Mouse (Mus musculus) Patski (cell line): ENCODE results near the gene Foxa2. TPM values are rescaled to one million over a fixed set of nuclear protein-coding genes. Genes with fewer than 3 reads are reported as not detected.

Source experiments
- ATAC-seq: fragments of 100-300 bp; one replicate; pipeline ENCODE4 v1.8.0; 2021
- CTCF ChIA-PET: fragments of 350-600 bp; sonication (Branson Sonifier 250); formaldehyde crosslinking; loops from one replicate; lab custom pipeline; 2022; ENCODE audit warnings: inconsistent platforms; lab: Charles Lee
- POLR2A ChIA-PET: fragments of 350-600 bp; sonication (Branson Sonifier 250); formaldehyde crosslinking; loops from one replicate; lab custom pipeline; 2022; ENCODE audit warnings: antibody characterized with exemption, inconsistent platforms; lab: Charles Lee
- DNase-seq: peaks from one replicate; pipeline ENCODE4 v3.0.0-alpha.2; 2011; ENCODE audit warnings: low read depth, low spot score
- H3K27me3 ChIP-seq: fragments of 371-371 bp; one replicate; pipeline ENCODE4 v1.5.1; 2021
- CTCF ChIP-seq: fragments of 100-300 bp; IDR thresholded peaks from one replicate; pipeline ENCODE4 v1.5.1; 2021
- in situ Hi-C: fragments of 300-500 bp; cut with MboI; formaldehyde crosslinking; loops from 3 replicates; pipeline ENCODE4 v1.11.1; 2018; ENCODE audit warnings: low pct_unique_long_range_greater_than_20kb, mixed read lengths
- polyA plus RNA-seq: library from polyadenylated mRNA; unstranded; gene quantifications from one replicate; pipeline ENCODE4 v1.2.3, GENCODE M21; 2021

The Foxa2 gene
- polyA plus RNA-seq, 1 experiment from 2014 or later = 3.0 TPM

DNA sequence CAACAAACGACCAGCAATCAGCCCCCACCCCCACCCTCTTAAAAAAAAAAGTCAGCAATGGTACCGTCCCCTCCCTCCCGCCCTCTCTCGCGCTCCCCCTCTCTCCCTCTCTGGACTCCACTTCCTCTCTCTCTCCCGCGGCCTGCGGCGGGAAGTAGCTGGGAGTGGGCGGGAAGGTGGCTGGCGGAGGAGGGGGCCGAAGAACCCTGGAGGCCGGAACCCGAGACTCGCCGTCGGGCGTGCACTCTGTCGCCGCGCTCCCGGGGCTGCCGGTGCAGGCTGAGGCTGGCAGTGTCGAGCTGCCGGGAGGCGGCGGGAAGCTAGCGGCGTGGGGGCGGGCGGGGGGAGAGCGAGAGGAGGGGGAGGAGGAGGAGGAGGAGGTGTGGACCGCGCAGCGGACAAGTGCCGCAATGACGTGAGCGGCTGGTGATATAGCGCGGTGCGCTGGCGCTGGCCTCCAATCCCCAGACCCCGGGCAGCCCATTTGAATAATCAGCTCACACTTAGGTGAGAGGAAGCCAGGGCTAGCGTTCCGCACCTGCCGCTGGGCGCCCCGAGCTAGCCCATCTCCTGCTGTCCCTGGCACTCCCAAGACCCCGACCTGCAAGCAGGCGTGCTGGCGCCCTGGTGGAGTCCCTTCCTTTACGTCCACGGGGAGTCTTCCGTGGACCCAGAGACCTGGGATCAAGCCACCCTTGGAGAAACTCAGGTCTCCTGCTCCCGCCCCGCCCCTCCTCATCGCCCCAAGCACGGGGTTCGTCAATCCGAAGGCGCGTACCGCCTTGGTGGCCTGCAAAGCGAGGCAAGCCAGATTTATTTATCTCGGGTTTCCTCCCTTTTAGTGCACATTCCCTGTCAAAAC is 601 bp downstream of the Foxa2 start:
- no peak for TF ChIP-seq CTCF
- POLR2A ChIA-PET = no interaction called here
- no peak for DNase-seq
- in situ Hi-C loops = loop anchor here (5.0 to 10.0 kb wide), 2 partner anchors 201 to 244 kb away; no protein-coding TSS in a partner anchor
- no peak for ATAC-seq
- CTCF ChIA-PET = no interaction called here
- H3K27me3 ChIP-seq = peaks cover 50% of the 10 kb centered on the region

DNA sequence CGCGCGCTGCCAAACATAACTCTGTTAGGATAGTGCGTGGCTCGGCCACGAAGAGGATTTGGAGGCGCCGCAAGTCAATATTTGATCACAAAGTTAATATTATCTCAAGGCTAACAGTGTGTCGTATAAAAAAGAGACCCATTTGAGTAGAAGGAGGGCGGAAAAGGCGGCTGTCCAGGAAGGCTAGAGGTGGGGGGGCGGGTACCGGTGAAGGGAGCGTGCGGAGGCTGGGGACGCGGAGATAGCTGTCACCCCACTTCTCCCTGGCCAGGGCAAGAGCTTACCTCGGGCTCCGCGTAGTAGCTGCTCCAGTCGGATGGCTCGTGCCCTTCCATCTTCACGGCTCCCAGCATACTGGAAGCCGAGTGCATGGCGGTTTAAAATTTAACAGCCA is 1.2 kb downstream of the Foxa2 start:
- in situ Hi-C loops = loop anchor here (5.0 to 10.0 kb wide), 2 partner anchors 201 to 243 kb away; no protein-coding TSS in a partner anchor
- no peak for TF ChIP-seq CTCF
- peaks cover 48% of the 10 kb centered on the region for H3K27me3 ChIP-seq
- CTCF ChIA-PET = no interaction called here
- DNase-seq (no peak), ATAC-seq (no peak)
- POLR2A ChIA-PET = no interaction called here

DNA sequence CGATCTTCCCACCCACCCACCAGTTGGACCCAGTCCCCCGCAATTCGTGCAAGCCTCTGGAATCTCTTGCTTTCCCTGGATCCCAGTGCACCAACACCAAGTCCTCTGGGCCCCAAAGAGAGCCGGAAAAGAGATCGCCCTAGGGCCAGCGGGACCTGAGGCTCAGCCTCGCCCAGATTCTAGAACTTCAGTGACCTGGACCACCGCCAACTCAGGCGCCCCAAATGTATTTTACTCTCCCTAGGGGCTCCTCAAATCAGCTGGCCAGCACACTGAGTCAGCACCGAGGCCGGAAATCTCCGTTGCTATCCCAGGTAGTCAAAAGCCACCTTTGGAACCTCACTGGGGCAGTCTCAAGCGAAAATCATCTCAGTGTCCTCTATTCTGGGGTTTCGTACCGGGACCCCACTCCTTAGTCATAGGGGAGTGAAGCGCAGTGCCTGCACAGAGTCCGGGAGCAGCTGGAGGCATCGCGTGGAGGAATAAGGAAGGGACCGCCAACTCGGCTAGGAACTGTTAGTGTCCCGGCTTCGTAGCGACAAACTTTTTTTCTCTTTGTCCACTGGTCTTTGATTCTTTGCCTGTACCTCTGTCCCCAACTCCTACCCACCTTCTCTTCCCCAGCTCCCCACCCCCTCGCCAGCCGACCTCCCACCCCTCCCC is 1.8 kb downstream of the Foxa2 start:
- ChIA-PET CTCF (no interaction called here), POLR2A (no interaction called here)
- DNase-seq = no peak
- no peak for ATAC-seq
- TF ChIP-seq CTCF = no peak
- peaks cover 48% of the 10 kb centered on the region for H3K27me3 ChIP-seq
- in situ Hi-C loops = loop anchor here (5.0 to 10.0 kb wide), 2 partner anchors 200 to 243 kb away; no protein-coding TSS in a partner anchor

DNA sequence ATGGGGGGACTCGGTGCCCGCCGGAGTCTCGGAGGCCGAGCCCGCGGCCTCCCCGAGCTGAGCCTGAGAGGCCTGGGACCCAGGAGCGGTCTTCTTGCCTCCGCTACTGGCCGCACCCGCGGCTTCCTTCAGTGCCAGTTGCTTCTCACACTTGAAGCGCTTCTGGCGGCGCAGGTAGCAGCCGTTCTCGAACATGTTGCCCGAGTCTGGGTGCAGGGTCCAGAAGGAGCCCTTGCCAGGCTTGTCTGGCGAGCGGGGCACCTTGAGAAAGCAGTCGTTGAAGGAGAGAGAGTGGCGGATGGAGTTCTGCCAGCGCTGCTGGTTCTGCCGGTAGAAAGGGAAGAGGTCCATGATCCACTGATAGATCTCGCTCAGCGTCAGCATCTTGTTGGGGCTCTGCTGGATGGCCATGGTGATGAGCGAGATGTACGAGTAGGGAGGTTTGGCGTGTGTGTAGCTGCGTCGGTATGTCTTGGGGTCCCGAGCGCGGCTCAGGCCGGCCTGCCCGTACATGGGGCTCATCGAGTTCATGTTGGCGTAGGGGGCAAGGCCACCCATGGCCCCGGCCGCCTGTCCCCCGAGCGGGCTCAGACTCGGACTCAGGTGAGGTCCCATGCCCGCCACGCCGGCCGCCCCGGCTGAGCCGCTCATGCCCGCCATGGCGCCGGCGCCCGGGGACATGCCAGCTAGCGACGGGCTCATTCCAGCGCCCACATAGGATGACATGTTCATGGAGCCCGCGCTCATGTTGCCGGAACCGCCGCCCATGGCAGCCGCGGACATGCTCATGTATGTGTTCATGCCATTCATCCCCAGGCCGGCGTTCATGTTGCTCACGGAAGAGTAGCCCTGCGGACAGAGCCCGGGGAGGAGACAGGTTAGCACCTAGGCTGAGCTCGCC is 2.5 kb downstream of the Foxa2 start:
- in situ Hi-C loops = loop anchor here (10.0 kb wide), 1 partner anchor 199 kb away; no protein-coding TSS in a partner anchor
- CTCF ChIA-PET = no interaction called here
- no peak for ATAC-seq
- POLR2A ChIA-PET = no interaction called here
- no peak for TF ChIP-seq CTCF
- H3K27me3 ChIP-seq = peaks cover 53% of the 10 kb centered on the region
- DNase-seq = no peak

DNA sequence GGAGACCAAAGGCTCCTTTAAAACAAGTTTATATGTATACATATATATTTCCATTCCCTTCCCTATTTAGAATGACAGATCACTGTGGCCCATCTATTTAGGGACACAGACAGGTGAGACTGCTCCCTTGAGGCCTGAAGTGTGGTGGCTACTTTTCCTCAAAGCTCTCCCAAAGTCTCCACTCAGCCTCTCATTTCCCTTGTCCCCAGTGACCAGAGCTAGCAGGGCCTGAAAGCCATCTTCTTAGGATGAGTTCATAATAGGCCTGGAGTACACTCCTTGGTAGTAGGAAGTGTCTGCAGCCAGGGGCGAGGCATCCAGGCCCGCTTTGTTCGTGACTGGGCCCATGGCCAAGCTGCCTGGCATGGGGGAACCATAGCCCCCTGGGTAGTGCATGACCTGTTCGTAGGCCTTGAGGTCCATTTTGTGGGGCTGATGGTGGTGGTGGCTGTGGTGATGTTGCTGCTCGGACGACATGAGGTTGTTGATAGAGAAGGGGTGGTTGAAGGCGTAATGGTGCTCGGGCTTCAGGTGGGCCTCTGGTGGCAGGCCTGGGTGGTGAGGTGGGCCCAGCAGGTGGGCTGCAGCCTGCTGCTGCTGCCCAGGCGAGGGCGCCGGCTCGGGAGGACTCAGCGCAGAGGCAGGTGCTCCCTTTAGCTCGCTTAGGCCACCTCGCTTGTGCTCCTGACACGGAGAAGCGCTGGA is 3.3 kb downstream of the Foxa2 start:
- DNase-seq (no peak), ATAC-seq (no peak)
- ChIA-PET CTCF (no interaction called here), POLR2A (no interaction called here)
- in situ Hi-C loops = loop anchor here (10.0 kb wide), 1 partner anchor 199 kb away; no protein-coding TSS in a partner anchor
- TF ChIP-seq CTCF = no peak
- peaks cover 53% of the 10 kb centered on the region for H3K27me3 ChIP-seq

DNA sequence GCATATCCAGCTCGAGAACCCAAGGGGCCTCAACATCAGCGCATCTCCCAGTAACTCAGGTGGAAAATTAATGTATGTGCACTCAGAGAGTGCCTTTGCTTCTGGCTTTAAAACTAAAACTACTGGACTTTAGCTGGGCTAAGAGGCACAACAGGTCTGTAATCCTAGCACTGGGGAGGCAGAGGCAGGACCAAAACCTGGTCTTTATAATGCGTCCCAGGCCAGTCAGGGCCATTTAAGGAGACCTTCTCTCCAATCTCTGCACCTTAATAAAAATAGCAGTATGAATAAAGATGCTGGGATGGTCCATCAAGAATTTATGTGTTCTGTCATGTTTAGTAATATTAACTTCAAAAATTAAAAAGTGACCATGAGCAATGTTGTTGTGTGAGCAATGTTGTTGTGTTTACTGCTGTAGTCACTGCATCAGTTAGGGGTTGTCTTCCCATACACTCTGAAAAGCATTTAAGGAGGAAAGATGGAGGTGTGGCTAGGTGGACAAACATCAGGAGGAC is 4.6 kb downstream of the Foxa2 start:
- ChIA-PET POLR2A (no interaction called here), CTCF (no interaction called here)
- ATAC-seq (no peak), DNase-seq (no peak)
- no peak for TF ChIP-seq CTCF
- H3K27me3 ChIP-seq = peaks cover 52% of the 10 kb centered on the region
- in situ Hi-C loops = loop anchor here (10.0 kb wide), 1 partner anchor 197 kb away; no protein-coding TSS in a partner anchor

DNA sequence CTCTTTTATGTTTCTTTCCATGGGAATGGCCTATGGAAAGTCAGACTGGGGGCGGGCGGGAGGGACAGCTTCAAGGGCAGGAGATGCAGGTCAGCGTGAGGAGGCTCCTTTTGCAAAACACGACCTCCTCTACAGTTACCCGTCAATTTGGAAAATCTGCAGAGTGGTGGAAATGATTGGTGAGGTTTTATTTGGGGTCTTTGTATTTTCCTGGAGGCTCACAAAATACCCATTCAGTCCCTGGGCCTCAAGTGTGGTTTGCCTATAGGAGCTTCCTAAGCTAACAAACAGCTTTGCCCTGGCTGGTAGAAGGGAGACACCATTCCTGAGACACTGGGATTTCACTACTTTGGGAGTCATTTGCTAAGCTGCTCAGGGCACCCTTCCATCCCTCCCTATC is 5.4 kb downstream of the Foxa2 start:
- no peak for TF ChIP-seq CTCF
- ChIA-PET CTCF (no interaction called here), POLR2A (no interaction called here)
- H3K27me3 ChIP-seq = peaks cover 52% of the 10 kb centered on the region
- in situ Hi-C loops = loop anchor here (10.0 kb wide), 1 partner anchor 197 kb away; no protein-coding TSS in a partner anchor
- no peak for ATAC-seq
- DNase-seq = no peak

DNA sequence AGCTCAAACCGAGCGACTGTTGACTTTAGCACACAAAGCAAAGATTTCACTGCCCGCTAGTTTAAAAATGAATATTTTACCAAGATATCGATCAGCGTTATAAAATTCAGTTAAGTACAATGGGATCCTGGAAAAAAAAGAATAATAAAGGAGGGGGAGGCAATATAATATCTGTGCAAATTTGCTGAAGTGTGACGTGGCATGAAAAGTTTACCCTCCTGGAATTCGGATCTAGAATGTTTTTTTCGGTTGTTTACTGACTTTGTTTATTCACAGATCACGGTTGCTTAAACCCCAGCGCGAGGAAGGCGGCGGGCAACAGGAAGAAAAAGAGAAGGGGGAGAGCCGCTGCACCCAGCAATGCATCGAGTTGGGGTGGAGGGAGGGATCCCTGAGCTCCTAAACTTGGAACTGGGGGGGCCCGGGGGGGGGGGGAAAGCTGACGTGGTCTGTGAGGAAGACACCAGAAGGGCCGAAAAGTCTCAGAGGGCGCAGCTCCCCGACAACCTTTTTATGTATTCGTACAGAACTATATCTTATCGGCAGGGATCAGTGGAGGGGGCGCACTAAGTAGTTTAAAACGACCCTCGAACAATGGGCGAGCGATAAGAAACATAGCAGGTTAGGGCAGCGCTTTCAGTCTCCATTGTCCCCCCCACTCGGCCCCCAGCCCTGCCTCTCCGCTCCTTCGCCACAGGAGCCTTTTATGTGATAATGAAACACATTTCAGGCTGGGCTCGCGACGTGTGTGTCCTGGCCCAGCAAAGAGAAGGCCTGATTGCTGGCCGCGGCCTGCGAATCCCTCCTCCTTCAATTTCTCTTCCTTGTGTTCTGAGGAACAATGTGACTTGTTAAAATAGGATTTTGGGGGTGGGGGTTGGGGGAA is 6.3 kb downstream of the Foxa2 start:
- ChIA-PET POLR2A (no interaction called here), CTCF (no interaction called here)
- no peak for TF ChIP-seq CTCF
- in situ Hi-C loops = loop anchor here (10.0 kb wide), 1 partner anchor 196 kb away; no protein-coding TSS in a partner anchor
- ATAC-seq = no peak
- H3K27me3 ChIP-seq = peaks cover 56% of the 10 kb centered on the region
- no peak for DNase-seq
